Mouse (Mus musculus): ENCODE data around the gene Gm13102. TPM values are rescaled to one million over a fixed set of nuclear protein-coding genes. Genes with fewer than 3 reads are reported as not detected.
"Not testable (repeated sequence)": the region's sequence is repeated elsewhere in the genome, so short reads cannot be mapped to it uniquely, and the experiment has no call there.

Gm13102 gene
- not detected for total RNA-seq (2021)

GRCm38 (mm10) chr4:144106174-144106573, at the start of gene Gm13102:
TSS of gene Gm13102 (plus strand) at chr4:144106474.
- intact Hi-C loops (cut with DNase I); DNase-seq: not testable (repeated sequence)

GRCm38 (mm10) chr4:144058826-144059225, 47.4 kb upstream of the Gm13102 start, which contains the start of gene Pramel4:
TSS of gene Pramel4 (plus strand) at chr4:144059126.
- DNase-seq; intact Hi-C loops (cut with DNase I): not testable (repeated sequence)

Other genes with a start within 250 kb of the Gm13102 start
- not detected for gene Pramef6, start 206.1 kb upstream of the Gm13102 start, total RNA-seq (2021)
- not detected for gene Pramef25, start 155.5 kb upstream of the Gm13102 start, total RNA-seq (2021)
- not detected for gene Gm13101, start 139.5 kb upstream of the Gm13102 start, total RNA-seq (2021)
- not detected for gene Pramef17, start 112.1 kb upstream of the Gm13102 start, total RNA-seq (2021)
- not detected for gene Pramel4, start 47.3 kb upstream of the Gm13102 start, total RNA-seq (2021)
- gene Oog3, start 56.2 kb downstream of the Gm13102 start, total RNA-seq (2021) = not detected
- not detected for gene Oog2, start 84.2 kb downstream of the Gm13102 start, total RNA-seq (2021)
- not detected for gene C87977, start 106.8 kb downstream of the Gm13102 start, total RNA-seq (2021)
- not detected for gene Pramel5, start 174.0 kb downstream of the Gm13102 start, total RNA-seq (2021)
- not detected for gene Gm13128, start 223.8 kb downstream of the Gm13102 start, total RNA-seq (2021)